Mouse (Mus musculus) forebrain, postnatal 0 days (tissue): ENCODE measurements around the gene Pck1. TPM values are rescaled to one million over a fixed set of nuclear protein-coding genes. Genes with fewer than 3 reads are reported as not detected.

Experiments used
- ATAC-seq: fragments of 200-750 bp; cut with Nextera tagmentation; 2 replicates; pipeline ENCODE4 v1.8.0; 2017; ENCODE audit warnings: mild to moderate bottlenecking, moderate library complexity
- DNase-seq: peaks from one replicate; pipeline ENCODE4 v3.0.0-alpha.2; 2015
- H3K27ac ChIP-seq: fragments of 300-500 bp; sonication (generic); 2 replicates; pipeline ENCODE4 v1.5.1; 2014; ENCODE audit warnings: low read depth, mild to moderate bottlenecking, antibody characterized with exemption, low read length, moderate library complexity, mixed read lengths
- H3K27me3 ChIP-seq: fragments of 300-500 bp; sonication (generic); 2 replicates; pipeline ENCODE4 v1.6.1; 2014; ENCODE audit warnings: mild to moderate bottlenecking, low read length, mixed read lengths; ENCODE audit not compliant: insufficient read depth
- H3K36me3 ChIP-seq: fragments of 300-500 bp; sonication (generic); 2 replicates; pipeline ENCODE4 v1.6.1; 2014; ENCODE audit warnings: mild to moderate bottlenecking, moderate library complexity; ENCODE audit not compliant: insufficient read depth
- H3K4me1 ChIP-seq: fragments of 300-500 bp; sonication (generic); 2 replicates; pipeline ENCODE4 v1.6.1; 2014; ENCODE audit warnings: antibody characterized with exemption; ENCODE audit not compliant: insufficient read depth
- H3K4me2 ChIP-seq: fragments of 300-500 bp; sonication (generic); 2 replicates; pipeline ENCODE4 v1.6.1; 2014; ENCODE audit warnings: low read depth, mild to moderate bottlenecking, moderate library complexity
- H3K4me3 ChIP-seq: fragments of 300-500 bp; sonication (generic); 2 replicates; pipeline ENCODE4 v1.5.1; 2014; ENCODE audit warnings: low read depth, low read length, mixed read lengths
- H3K9ac ChIP-seq: fragments of 300-500 bp; sonication (generic); 2 replicates; pipeline ENCODE4 v1.6.1; 2014; ENCODE audit warnings: mild to moderate bottlenecking
- H3K9me3 ChIP-seq: fragments of 300-500 bp; sonication (generic); 2 replicates; pipeline ENCODE4 v1.6.1; 2016; ENCODE audit warnings: low read length
- CTCF ChIP-seq: sonication (generic); IDR thresholded peaks from 2 replicates; pipeline ENCODE4 v1.5.1; 2016; ENCODE audit warnings: antibody characterized with exemption, control low read depth, low read depth
- WGBS: fragments of 180-500 bp; shearing (Covaris S2); extraction: QIAGEN DNeasy Blood & Tissue Kit; methylation state at CpG from one replicate; pipeline ENCODE4 v1.1.7; 2014; 5-methylcytosine and 5-hydroxymethylcytosine counted together
- polyA plus RNA-seq: library from polyadenylated mRNA; unstranded; fragments of >200 nt; fragmentation: Nextera tagmentation; extraction: Ambion mirVana; gene quantifications from 2 replicates; pipeline ENCODE4 v1.2.1, GENCODE M21; 2015
- total RNA-seq: library from RNA; depleted of rRNA; stranded (reverse); fragments of >200 nt; gene quantifications from 2 replicates; pipeline ENCODE4 v1.2.3, GENCODE M21; 2014

Gene Pck1
- total and polyA plus RNA-seq, 2 experiments from 2014 or later, result not detected

GRCm38 (mm10) chr2:173157871-173158270 is 5.0 kb downstream of the Pck1 start:
- ATAC-seq (no peak), DNase-seq (no peak)
- Histone ChIP-seq H3K36me3 (no peaks in the 10 kb centered on the region), H3K27ac (no peak overlapping the region), H3K4me1 (no peaks in the 10 kb centered on the region), H3K9me3 (no peaks in the 10 kb centered on the region), H3K4me3 (no peak overlapping the region), H3K4me2 (no peak overlapping the region), H3K27me3 (no peaks in the 10 kb centered on the region), H3K9ac (no peak overlapping the region)
- WGBS, result 92% methylated on average over 4 of the region's 4 CpGs
- no peak for TF ChIP-seq CTCF

- Histone ChIP-seq H3K36me3 (no peaks in the 10 kb centered on the region), H3K9ac (no peak overlapping the region), H3K4me2 (no peak overlapping the region), H3K27ac (no peak overlapping the region), H3K4me3 (no peak overlapping the region), H3K9me3 (no peaks in the 10 kb centered on the region), H3K4me1 (no peaks in the 10 kb centered on the region), H3K27me3 (no peaks in the 10 kb centered on the region)
- ATAC-seq (no peak), DNase-seq (no peak)
- no peak for TF ChIP-seq CTCF
- 92% methylated on average over 19 of the region's 19 CpGs for WGBS
Observed at GRCm38 (mm10) chr2:173158390-173159055, 5.7 kb downstream of the Pck1 start.

- Histone ChIP-seq H3K9ac (no peak overlapping the region), H3K27ac (no peak overlapping the region), H3K9me3 (no peaks in the 10 kb centered on the region), H3K27me3 (no peaks in the 10 kb centered on the region), H3K4me3 (no peak overlapping the region), H3K4me1 (no peaks in the 10 kb centered on the region), H3K36me3 (no peaks in the 10 kb centered on the region), H3K4me2 (no peak overlapping the region)
- peak; percentile 70 for DNase-seq
- peak; percentile 86 for ATAC-seq
- 55% methylated on average over 24 of the region's 24 CpGs for WGBS
- peak; percentile 84 for TF ChIP-seq CTCF
Observed at GRCm38 (mm10) chr2:173159354-173160311, 6.8 kb downstream of the Pck1 start.

- Histone ChIP-seq H3K9me3 (no peaks in the 10 kb centered on the region), H3K4me1 (0 out of 2 replicates have a peak, but pooled peaks cover 3% of the 10 kb centered on the region), H3K9ac (no peak overlapping the region), H3K27ac (no peak overlapping the region), H3K4me3 (no peak overlapping the region), H3K4me2 (no peak overlapping the region), H3K36me3 (no peaks in the 10 kb centered on the region), H3K27me3 (no peaks in the 10 kb centered on the region)
- ATAC-seq (no peak), DNase-seq (no peak)
- TF ChIP-seq CTCF, result no peak
- 88% methylated on average over 8 of the region's 8 CpGs for WGBS
Observed at GRCm38 (mm10) chr2:173163380-173163779, 10.5 kb downstream of the Pck1 start.

DNA sequence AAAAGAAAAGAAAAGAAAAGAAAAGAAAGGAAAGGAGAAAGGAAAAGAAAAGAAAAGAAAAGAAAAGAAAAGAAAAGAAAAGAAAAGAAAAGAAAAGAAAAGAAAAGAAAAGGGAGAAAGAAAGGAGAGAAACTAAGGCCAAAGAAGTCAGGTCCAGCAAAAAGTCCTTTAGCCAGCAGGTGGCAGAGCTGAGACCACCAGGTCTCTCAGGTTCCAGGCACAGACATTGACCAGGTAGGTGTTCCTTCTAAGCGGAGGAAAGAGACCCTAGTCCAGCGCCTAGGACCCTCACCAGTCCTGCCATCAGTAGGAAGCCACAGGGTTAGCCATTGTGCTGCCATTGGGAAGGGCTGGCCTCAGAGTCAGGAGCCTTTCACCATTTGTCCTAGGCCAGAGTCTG is 11.5 kb downstream of the Pck1 start:
- Histone ChIP-seq H3K4me1 (0 out of 2 replicates have a peak, but pooled peaks cover 6% of the 10 kb centered on the region), H3K27ac (no peak overlapping the region), H3K36me3 (no peaks in the 10 kb centered on the region), H3K27me3 (no peaks in the 10 kb centered on the region), H3K9ac (no peak overlapping the region), H3K4me2 (no peak overlapping the region), H3K9me3 (no peaks in the 10 kb centered on the region), H3K4me3 (no peak overlapping the region)
- ATAC-seq, result no peak
- 41% methylated on average over 2 of the region's 2 CpGs for WGBS
- TF ChIP-seq CTCF, result peak; percentile 41
- DNase-seq, result no peak

DNA sequence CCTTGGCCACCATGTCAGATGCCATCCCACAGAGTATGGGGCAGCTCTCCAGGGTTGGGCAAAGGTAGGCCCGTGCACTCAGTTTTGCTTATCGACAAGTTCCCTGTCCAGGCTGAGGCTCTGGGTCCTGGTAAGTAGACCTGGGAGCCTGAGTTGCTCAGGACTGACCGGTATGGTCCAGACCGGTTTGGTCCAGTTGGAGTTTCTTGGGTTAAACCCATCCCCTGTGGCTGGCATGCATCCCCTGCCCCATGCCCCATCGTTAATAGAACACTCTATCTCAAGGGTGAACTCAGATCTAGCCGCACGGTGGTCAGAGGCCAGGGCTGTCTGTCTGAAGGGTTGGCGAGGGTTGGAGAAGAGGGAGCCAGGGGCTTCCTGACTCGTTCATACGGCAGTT is 12.1 kb downstream of the Pck1 start:
- Histone ChIP-seq H3K4me3 (no peak overlapping the region), H3K9ac (no peak overlapping the region), H3K4me1 (0 out of 2 replicates have a peak, but pooled peaks cover 6% of the 10 kb centered on the region), H3K27ac (no peak overlapping the region), H3K9me3 (no peaks in the 10 kb centered on the region), H3K4me2 (no peak overlapping the region), H3K27me3 (no peaks in the 10 kb centered on the region), H3K36me3 (no peaks in the 10 kb centered on the region)
- ATAC-seq, result no peak
- no peak for TF ChIP-seq CTCF
- DNase-seq, result no peak
- 84% methylated on average over 10 of the region's 10 CpGs for WGBS

GRCm38 (mm10) chr2:173165357-173165756 is 12.5 kb downstream of the Pck1 start:
- no peaks in the 10 kb centered on the region for H3K27me3 ChIP-seq
- no peaks in the 10 kb centered on the region for H3K9me3 ChIP-seq
- no peak for TF ChIP-seq CTCF
- H3K27ac ChIP-seq, result no peak overlapping the region
- no peaks in the 10 kb centered on the region for H3K36me3 ChIP-seq
- no peak overlapping the region for H3K4me3 ChIP-seq
- no peak for DNase-seq
- no peak overlapping the region for H3K4me2 ChIP-seq
- ATAC-seq, result no peak
- 83% methylated on average over 10 of the region's 10 CpGs for WGBS
- H3K4me1 ChIP-seq, result 0 out of 2 replicates have a peak, but pooled peaks cover 6% of the 10 kb centered on the region
- H3K9ac ChIP-seq, result no peak overlapping the region
